Mouse (Mus musculus) small intestine, adult 2 months (tissue): ENCODE measurements around the gene Zfhx3.

Experiments
- CTCF ChIP-seq: fragments of 200-500 bp; IDR thresholded peaks from 2 replicates; pipeline ENCODE4 v1.5.1; 2012; ENCODE audit warnings: low read depth, mild to moderate bottlenecking, control low read depth, inconsistent platforms, low read length, moderate library complexity, mixed read lengths; ENCODE audit not compliant: insufficient replicate concordance, insufficient read length; ENCODE audit errors: extremely low read depth
- POLR2A ChIP-seq: fragments of 200-500 bp; IDR thresholded peaks from 2 replicates; pipeline ENCODE4 v1.6.1; 2012; ENCODE audit warnings: low read depth, mild to moderate bottlenecking, control low read depth, inconsistent platforms, low read length, moderate library complexity

DNA sequence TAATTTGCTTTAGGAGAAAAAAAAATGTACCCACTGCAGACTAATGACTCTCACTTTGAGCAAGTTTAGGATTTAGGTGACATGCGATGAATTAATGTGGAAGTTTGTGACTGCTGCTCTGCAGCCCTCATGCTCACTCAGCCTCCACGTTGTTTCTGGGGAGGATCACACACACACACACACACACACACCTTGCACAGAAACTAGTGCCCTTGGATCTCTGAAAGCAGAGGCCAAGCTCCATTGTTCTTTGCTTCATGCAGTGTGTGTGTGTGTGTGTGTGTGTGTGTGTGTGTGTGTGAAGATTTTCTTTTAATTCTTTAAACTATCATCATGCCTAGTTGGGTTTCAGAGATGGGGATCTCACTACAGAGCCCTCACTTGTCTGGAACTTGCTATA lies 1020.7 kb downstream of the Zfhx3 start:
- TF ChIP-seq CTCF = no peak
- TF ChIP-seq POLR2A = no peak
